Mouse (Mus musculus): ENCODE data around the gene Plekhg6. TPM values are rescaled to one million over a fixed set of nuclear protein-coding genes. Genes with fewer than 3 reads are reported as not detected.

The Plekhg6 gene
- polyA plus RNA-seq, 1 experiment from 2014 or later: 6.1 TPM

GRCm38 (mm10) chr6:125352046-125352384, 28.6 kb downstream of the Plekhg6 start:
- no peaks in the 10 kb centered on the region for H3K9me3 ChIP-seq (ENCODE audit: control insufficient read depth, low read length)
- H3K27ac ChIP-seq (ENCODE audit: low read depth, low read length): no peak overlapping the region
- peaks cover 63% of the 10 kb centered on the region for H3K4me1 ChIP-seq (ENCODE audit: control insufficient read depth, insufficient read depth, low read length)
- no peak overlapping the region for H3K9ac ChIP-seq (ENCODE audit: low read depth, low read length)
- whole genome bisulfite sequencing: 61% methylated on average over 5 of the region's 5 CpGs
- no peaks in the 10 kb centered on the region for H3K27me3 ChIP-seq (ENCODE audit: control insufficient read depth, insufficient read depth, low read length)
- no peaks in the 10 kb centered on the region; the same call in 1 of the 2 replicates for H3K36me3 ChIP-seq (ENCODE audit: control insufficient read depth, insufficient read depth, low read length)
- H3K4me2 ChIP-seq (replicated peaks; ENCODE audit: low read depth, low read length): no peak overlapping the region
- ATAC-seq (ENCODE audit: low FRiP score, low TSS enrichment): no peak
- no peak overlapping the region; the same call in 1 of the 2 replicates for H3K4me3 ChIP-seq (ENCODE audit: low read length)

DNA sequence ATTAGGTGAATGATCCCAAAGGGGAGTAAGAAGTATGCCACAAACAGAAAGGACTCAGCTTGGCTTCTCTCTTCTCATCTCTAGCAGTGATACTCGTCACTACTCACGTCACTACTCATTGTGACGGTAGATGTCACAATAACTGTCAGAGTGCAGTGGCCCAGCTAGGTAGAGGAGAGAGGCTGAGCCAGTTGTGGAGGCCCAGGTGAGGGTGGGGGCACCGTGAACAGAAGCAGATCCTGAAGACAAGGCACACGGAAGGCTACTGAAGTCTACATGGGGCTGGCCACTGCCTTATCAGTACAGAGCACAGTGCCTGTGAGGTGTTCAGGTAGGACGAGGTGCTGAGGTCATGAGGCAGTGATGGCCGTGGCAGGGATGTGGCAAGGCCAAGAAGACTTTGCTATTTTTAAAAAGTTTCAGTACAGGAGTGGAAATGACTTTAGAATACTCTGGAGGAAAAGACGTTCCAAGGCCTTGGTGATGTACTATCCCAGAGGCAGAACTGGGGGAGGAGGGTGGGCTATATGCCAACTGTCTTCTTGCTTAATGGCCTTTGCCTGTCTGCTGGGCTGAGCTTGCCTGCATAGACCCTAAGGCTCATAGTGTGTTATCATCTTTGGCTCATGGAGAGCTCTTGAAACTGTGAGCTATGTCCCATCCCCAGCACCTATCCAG, 29.1 kb downstream of the Plekhg6 start:
- Histone ChIP-seq H3K9me3 (ENCODE audit: control insufficient read depth, low read length) (no peaks in the 10 kb centered on the region), H3K27ac (ENCODE audit: low read depth, low read length) (no peak overlapping the region), H3K27me3 (ENCODE audit: control insufficient read depth, insufficient read depth, low read length) (no peaks in the 10 kb centered on the region), H3K4me1 (ENCODE audit: control insufficient read depth, insufficient read depth, low read length) (peaks cover 63% of the 10 kb centered on the region), H3K4me3 (ENCODE audit: low read length) (peak overlapping the region; percentile 85), H3K9ac (ENCODE audit: low read depth, low read length) (peak overlapping the region; percentile 83; the same call in 1 of the 2 replicates), H3K36me3 (ENCODE audit: control insufficient read depth, insufficient read depth, low read length) (no peaks in the 10 kb centered on the region; the same call in 1 of the 2 replicates), H3K4me2 (replicated peaks; ENCODE audit: low read depth, low read length) (peak overlapping the region; percentile 91)
- 53% methylated on average over 8 of the region's 8 CpGs for WGBS
- no peak for ATAC-seq (ENCODE audit: low FRiP score, low TSS enrichment)

DNA sequence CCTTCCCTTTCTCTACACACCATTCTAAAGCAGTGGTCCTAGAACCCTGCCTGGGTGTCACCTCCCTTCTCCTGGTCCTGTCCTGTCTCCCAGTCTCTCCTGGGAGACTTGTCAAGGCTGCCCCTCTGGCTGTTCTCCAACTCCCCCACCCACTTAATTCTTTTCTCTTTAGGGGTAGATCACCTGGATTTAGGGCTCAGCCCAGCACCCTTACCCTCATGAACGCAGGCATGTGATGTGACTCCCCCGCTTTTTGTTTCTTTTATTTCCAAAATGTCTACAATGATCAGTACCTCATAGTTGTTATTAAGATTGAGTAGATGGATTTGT, 29.6 kb downstream of the Plekhg6 start:
- peak overlapping the region; percentile 85 for H3K4me3 ChIP-seq (ENCODE audit: low read length)
- peak overlapping the region; percentile 91 for H3K4me2 ChIP-seq (replicated peaks; ENCODE audit: low read depth, low read length)
- H3K4me1 ChIP-seq (ENCODE audit: control insufficient read depth, insufficient read depth, low read length): peaks cover 58% of the 10 kb centered on the region
- 61% methylated on average over 2 of the region's 2 CpGs for WGBS
- peak overlapping the region; percentile 83 for H3K9ac ChIP-seq (ENCODE audit: low read depth, low read length)
- no peaks in the 10 kb centered on the region; the same call in 1 of the 2 replicates for H3K36me3 ChIP-seq (ENCODE audit: control insufficient read depth, insufficient read depth, low read length)
- H3K27ac ChIP-seq (ENCODE audit: low read depth, low read length): no peak overlapping the region
- H3K27me3 ChIP-seq (ENCODE audit: control insufficient read depth, insufficient read depth, low read length): no peaks in the 10 kb centered on the region
- no peaks in the 10 kb centered on the region for H3K9me3 ChIP-seq (ENCODE audit: control insufficient read depth, low read length)
- no peak for ATAC-seq (ENCODE audit: low FRiP score, low TSS enrichment)

GRCm38 (mm10) chr6:125350231-125350994, 30.2 kb downstream of the Plekhg6 start:
- H3K27ac ChIP-seq (ENCODE audit: low read depth, low read length): peak overlapping the region; percentile 89
- no peaks in the 10 kb centered on the region; the same call in 1 of the 2 replicates for H3K36me3 ChIP-seq (ENCODE audit: control insufficient read depth, insufficient read depth, low read length)
- peak; percentile 0; the same call in 1 of the 2 replicates for ATAC-seq (ENCODE audit: low FRiP score, low TSS enrichment)
- H3K27me3 ChIP-seq (ENCODE audit: control insufficient read depth, insufficient read depth, low read length): no peaks in the 10 kb centered on the region
- peak overlapping the region; percentile 83 for H3K9ac ChIP-seq (ENCODE audit: low read depth, low read length)
- peak overlapping the region; percentile 85 for H3K4me3 ChIP-seq (ENCODE audit: low read length)
- peak overlapping the region; percentile 91 for H3K4me2 ChIP-seq (replicated peaks; ENCODE audit: low read depth, low read length)
- H3K4me1 ChIP-seq (ENCODE audit: control insufficient read depth, insufficient read depth, low read length): peaks cover 53% of the 10 kb centered on the region
- no peaks in the 10 kb centered on the region for H3K9me3 ChIP-seq (ENCODE audit: control insufficient read depth, low read length)
- 2% methylated on average over 20 of the region's 20 CpGs for WGBS

DNA sequence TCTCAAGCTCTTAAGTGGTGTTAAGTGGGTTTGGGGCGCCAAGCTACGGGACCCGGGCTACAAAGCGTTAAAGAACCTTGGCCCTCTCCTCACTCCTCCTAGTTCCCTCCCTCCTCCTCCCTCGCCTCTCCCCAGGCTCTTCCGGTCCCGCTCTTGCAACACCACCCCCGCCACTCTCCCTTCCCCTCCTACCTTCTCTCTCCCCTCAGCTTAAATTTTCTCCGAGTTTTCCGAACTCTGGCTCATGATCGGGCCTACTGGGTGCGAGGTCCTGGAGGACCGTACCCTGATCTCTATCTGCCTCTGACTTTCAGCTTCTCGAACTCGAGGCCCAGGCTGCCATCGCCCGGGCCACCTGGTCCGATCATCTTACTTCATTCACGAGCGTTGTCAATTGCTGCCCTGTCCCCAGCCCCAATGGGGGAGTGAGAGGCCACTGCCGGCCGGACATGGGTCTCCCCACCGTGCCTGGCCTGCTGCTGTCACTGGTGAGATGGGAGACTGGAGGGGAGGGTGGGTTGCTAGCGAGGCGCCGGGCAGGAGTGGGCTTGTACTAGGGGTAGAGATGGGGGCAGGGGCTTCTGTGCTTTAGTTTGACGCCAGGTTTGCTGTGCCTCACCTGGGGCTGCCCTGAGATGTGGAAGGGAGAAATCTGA, 30.9 kb downstream of the Plekhg6 start:
- Histone ChIP-seq H3K4me2 (replicated peaks; ENCODE audit: low read depth, low read length) (peak overlapping the region; percentile 91), H3K36me3 (ENCODE audit: control insufficient read depth, insufficient read depth, low read length) (no peaks in the 10 kb centered on the region; the same call in 1 of the 2 replicates), H3K4me3 (ENCODE audit: low read length) (peak overlapping the region; percentile 85), H3K27me3 (ENCODE audit: control insufficient read depth, insufficient read depth, low read length) (no peaks in the 10 kb centered on the region), H3K27ac (ENCODE audit: low read depth, low read length) (peak overlapping the region; percentile 89), H3K9me3 (ENCODE audit: control insufficient read depth, low read length) (no peaks in the 10 kb centered on the region), H3K4me1 (ENCODE audit: control insufficient read depth, insufficient read depth, low read length) (peaks cover 45% of the 10 kb centered on the region), H3K9ac (ENCODE audit: low read depth, low read length) (peak overlapping the region; percentile 83)
- ATAC-seq (ENCODE audit: low FRiP score, low TSS enrichment): peak; percentile 87
- WGBS: under 1% methylated on average over 27 of the region's 27 CpGs

GRCm38 (mm10) chr6:125348721-125349574, 31.6 kb downstream of the Plekhg6 start, which contains the start of gene Tnfrsf1a:
Gene Tnfrsf1a (plus strand): TSS chr6:125349362.
- no peak for ATAC-seq (ENCODE audit: low FRiP score, low TSS enrichment)
- peak within 1 kb of the TSS; percentile 83 for H3K9ac ChIP-seq (ENCODE audit: low read depth, low read length)
- no peaks in the 10 kb centered on the region for H3K9me3 ChIP-seq (ENCODE audit: control insufficient read depth, low read length)
- peak within 1 kb of the TSS; percentile 91 for H3K4me2 ChIP-seq (replicated peaks; ENCODE audit: low read depth, low read length)
- H3K27ac ChIP-seq (ENCODE audit: low read depth, low read length): peak within 1 kb of the TSS; percentile 89
- H3K27me3 ChIP-seq (ENCODE audit: control insufficient read depth, insufficient read depth, low read length): no peaks in the 10 kb centered on the region
- whole genome bisulfite sequencing: 6% methylated on average over 22 of the region's 22 CpGs
- no peaks in the 10 kb centered on the region; the same call in 1 of the 2 replicates for H3K36me3 ChIP-seq (ENCODE audit: control insufficient read depth, insufficient read depth, low read length)
- H3K4me3 ChIP-seq (ENCODE audit: low read length): peak within 1 kb of the TSS; percentile 85
- peaks cover 42% of the 10 kb centered on the region for H3K4me1 ChIP-seq (ENCODE audit: control insufficient read depth, insufficient read depth, low read length)

GRCm38 (mm10) chr6:125346029-125346428, 34.6 kb downstream of the Plekhg6 start:
- no peak overlapping the region for H3K27ac ChIP-seq (ENCODE audit: low read depth, low read length)
- H3K4me2 ChIP-seq (replicated peaks; ENCODE audit: low read depth, low read length): no peak overlapping the region
- ATAC-seq (ENCODE audit: low FRiP score, low TSS enrichment): no peak
- no peaks in the 10 kb centered on the region for H3K36me3 ChIP-seq (ENCODE audit: control insufficient read depth, insufficient read depth, low read length)
- no peak overlapping the region for H3K9ac ChIP-seq (ENCODE audit: low read depth, low read length)
- no peaks in the 10 kb centered on the region for H3K27me3 ChIP-seq (ENCODE audit: control insufficient read depth, insufficient read depth, low read length)
- no peaks in the 10 kb centered on the region for H3K9me3 ChIP-seq (ENCODE audit: control insufficient read depth, low read length)
- H3K4me3 ChIP-seq (ENCODE audit: low read length): no peak overlapping the region
- WGBS: 64% methylated on average over 2 of the region's 2 CpGs
- H3K4me1 ChIP-seq (ENCODE audit: control insufficient read depth, insufficient read depth, low read length): peaks cover 19% of the 10 kb centered on the region

DNA sequence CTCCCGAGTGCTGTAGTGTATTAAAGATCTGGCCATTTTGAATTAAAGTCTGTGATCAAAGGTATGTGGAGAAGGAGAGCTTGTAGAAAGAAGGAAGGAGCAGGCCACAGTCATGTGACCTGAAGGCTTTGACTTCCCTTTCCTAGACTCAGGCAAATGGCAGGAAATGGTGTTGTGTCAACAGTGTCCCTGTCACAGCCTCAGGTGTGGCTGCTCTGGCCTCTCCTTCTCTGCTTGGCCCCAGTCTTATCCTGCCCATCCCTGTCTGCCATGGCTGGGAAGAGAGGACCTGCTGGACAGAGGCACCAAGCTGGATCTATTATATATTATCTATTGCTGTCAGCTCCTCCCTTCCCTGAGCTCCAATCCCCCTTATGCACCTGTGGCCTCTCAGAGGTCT, 35.0 kb downstream of the Plekhg6 start:
- WGBS: 78% methylated on average over 1 of the region's 1 CpGs
- Histone ChIP-seq H3K9ac (ENCODE audit: low read depth, low read length) (no peak overlapping the region), H3K4me3 (ENCODE audit: low read length) (no peak overlapping the region), H3K27ac (ENCODE audit: low read depth, low read length) (no peak overlapping the region), H3K4me2 (replicated peaks; ENCODE audit: low read depth, low read length) (no peak overlapping the region), H3K27me3 (ENCODE audit: control insufficient read depth, insufficient read depth, low read length) (no peaks in the 10 kb centered on the region), H3K9me3 (ENCODE audit: control insufficient read depth, low read length) (no peaks in the 10 kb centered on the region), H3K4me1 (ENCODE audit: control insufficient read depth, insufficient read depth, low read length) (peaks cover 19% of the 10 kb centered on the region), H3K36me3 (ENCODE audit: control insufficient read depth, insufficient read depth, low read length) (no peaks in the 10 kb centered on the region)
- no peak for ATAC-seq (ENCODE audit: low FRiP score, low TSS enrichment)
